Mouse (Mus musculus): Measurements from ENCODE around the gene Vangl2. TPM values are rescaled to one million over a fixed set of nuclear protein-coding genes. Genes with fewer than 3 reads are reported as not detected.
A peak's percentile ranks its signal among the peaks of the same experiment; 100 is the strongest.

Vangl2 gene
- polyA plus RNA-seq, 1 experiment from 2014 or later = 18.4 TPM

- no peak overlapping the region for H3K4me3 ChIP-seq (ENCODE audit: low read depth, low read length)
- no peak overlapping the region for H3K27ac ChIP-seq (ENCODE audit: low read length)
- H3K4me1 ChIP-seq (ENCODE audit: control insufficient read depth, insufficient read depth, low read length) = no peaks in the 10 kb centered on the region
- no peaks in the 10 kb centered on the region for H3K9me3 ChIP-seq (ENCODE audit: control insufficient read depth, low read depth, low read length)
- peaks cover 18% of the 10 kb centered on the region for H3K36me3 ChIP-seq (ENCODE audit: control insufficient read depth, insufficient read depth, low read length)
- no peak for ATAC-seq (ENCODE audit: insufficient number of reproducible peaks, insufficient read depth, low FRiP score, low read depth)
- 34% methylated on average over 8 of the region's 8 CpGs for WGBS
- H3K27me3 ChIP-seq (ENCODE audit: control insufficient read depth, insufficient read depth, low read length) = no peaks in the 10 kb centered on the region
- no peak overlapping the region for H3K4me2 ChIP-seq (replicated peaks; ENCODE audit: low read depth, low read length)
- H3K9ac ChIP-seq (replicated peaks; ENCODE audit: low read depth, low read length) = no peak overlapping the region
Observed at GRCm38 (mm10) chr1:172061217-172061616, 33.0 kb upstream of the Vangl2 start.

- H3K27me3 ChIP-seq (ENCODE audit: control insufficient read depth, insufficient read depth, low read length) = no peaks in the 10 kb centered on the region
- H3K4me1 ChIP-seq (ENCODE audit: control insufficient read depth, insufficient read depth, low read length) = no peaks in the 10 kb centered on the region
- ATAC-seq (ENCODE audit: insufficient number of reproducible peaks, insufficient read depth, low FRiP score, low read depth) = no peak
- no peak overlapping the region for H3K4me3 ChIP-seq (ENCODE audit: low read depth, low read length)
- no peak overlapping the region for H3K27ac ChIP-seq (ENCODE audit: low read length)
- no peak overlapping the region for H3K4me2 ChIP-seq (replicated peaks; ENCODE audit: low read depth, low read length)
- 50% methylated on average over 4 of the region's 4 CpGs for whole genome bisulfite sequencing
- H3K36me3 ChIP-seq (ENCODE audit: control insufficient read depth, insufficient read depth, low read length) = peaks cover 13% of the 10 kb centered on the region
- H3K9ac ChIP-seq (replicated peaks; ENCODE audit: low read depth, low read length) = no peak overlapping the region
- H3K9me3 ChIP-seq (ENCODE audit: control insufficient read depth, low read depth, low read length) = no peaks in the 10 kb centered on the region
Observed at GRCm38 (mm10) chr1:172060659-172061058, 32.4 kb upstream of the Vangl2 start.

GRCm38 (mm10) chr1:172058874-172059273, 30.6 kb upstream of the Vangl2 start:
- Histone ChIP-seq H3K4me3 (ENCODE audit: low read depth, low read length) (no peak overlapping the region), H3K9ac (replicated peaks; ENCODE audit: low read depth, low read length) (no peak overlapping the region), H3K4me2 (replicated peaks; ENCODE audit: low read depth, low read length) (no peak overlapping the region), H3K4me1 (ENCODE audit: control insufficient read depth, insufficient read depth, low read length) (peaks cover under 1% of the 10 kb centered on the region; the same call in 1 of the 2 replicates), H3K9me3 (ENCODE audit: control insufficient read depth, low read depth, low read length) (no peaks in the 10 kb centered on the region), H3K36me3 (ENCODE audit: control insufficient read depth, insufficient read depth, low read length) (no peaks in the 10 kb centered on the region), H3K27ac (ENCODE audit: low read length) (no peak overlapping the region), H3K27me3 (ENCODE audit: control insufficient read depth, insufficient read depth, low read length) (peaks cover 7% of the 10 kb centered on the region; the same call in 1 of the 2 replicates)
- 64% methylated on average over 7 of the region's 7 CpGs for WGBS
- no peak for ATAC-seq (ENCODE audit: insufficient number of reproducible peaks, insufficient read depth, low FRiP score, low read depth)

- no peaks in the 10 kb centered on the region for H3K36me3 ChIP-seq (ENCODE audit: control insufficient read depth, insufficient read depth, low read length)
- H3K9ac ChIP-seq (replicated peaks; ENCODE audit: low read depth, low read length) = no peak overlapping the region
- no peak overlapping the region for H3K4me2 ChIP-seq (replicated peaks; ENCODE audit: low read depth, low read length)
- H3K4me1 ChIP-seq (ENCODE audit: control insufficient read depth, insufficient read depth, low read length) = peaks cover 6% of the 10 kb centered on the region; the same call in 1 of the 2 replicates
- ATAC-seq (ENCODE audit: insufficient number of reproducible peaks, insufficient read depth, low FRiP score, low read depth) = no peak
- no peaks in the 10 kb centered on the region for H3K9me3 ChIP-seq (ENCODE audit: control insufficient read depth, low read depth, low read length)
- H3K4me3 ChIP-seq (ENCODE audit: low read depth, low read length) = no peak overlapping the region
- peaks cover 11% of the 10 kb centered on the region; the same call in 1 of the 2 replicates for H3K27me3 ChIP-seq (ENCODE audit: control insufficient read depth, insufficient read depth, low read length)
- H3K27ac ChIP-seq (ENCODE audit: low read length) = no peak overlapping the region
- 73% methylated on average over 6 of the region's 6 CpGs for WGBS
Observed at GRCm38 (mm10) chr1:172058321-172058720, 30.1 kb upstream of the Vangl2 start.

GRCm38 (mm10) chr1:172057491-172057921, 29.3 kb upstream of the Vangl2 start, which contains the start of gene Nhlh1:
Nhlh1 (minus strand) TSS chr1:172057573.
- H3K4me1 ChIP-seq (ENCODE audit: control insufficient read depth, insufficient read depth, low read length) = peaks cover 6% of the 10 kb centered on the region; the same call in 1 of the 2 replicates
- no peak for ATAC-seq (ENCODE audit: insufficient number of reproducible peaks, insufficient read depth, low FRiP score, low read depth)
- 45% methylated on average over 2 of the region's 2 CpGs for WGBS
- peaks cover 14% of the 10 kb centered on the region for H3K27me3 ChIP-seq (ENCODE audit: control insufficient read depth, insufficient read depth, low read length)
- no peak within 1 kb of the TSS for H3K27ac ChIP-seq (ENCODE audit: low read length)
- H3K4me2 ChIP-seq (replicated peaks; ENCODE audit: low read depth, low read length) = no peak within 1 kb of the TSS
- H3K9me3 ChIP-seq (ENCODE audit: control insufficient read depth, low read depth, low read length) = no peaks in the 10 kb centered on the region
- H3K36me3 ChIP-seq (ENCODE audit: control insufficient read depth, insufficient read depth, low read length) = no peaks in the 10 kb centered on the region
- no peak within 1 kb of the TSS for H3K9ac ChIP-seq (replicated peaks; ENCODE audit: low read depth, low read length)
- no peak within 1 kb of the TSS for H3K4me3 ChIP-seq (ENCODE audit: low read depth, low read length)

- no peak overlapping the region for H3K27ac ChIP-seq (ENCODE audit: low read length)
- H3K27me3 ChIP-seq (ENCODE audit: control insufficient read depth, insufficient read depth, low read length) = peaks cover 14% of the 10 kb centered on the region
- no peaks in the 10 kb centered on the region for H3K9me3 ChIP-seq (ENCODE audit: control insufficient read depth, low read depth, low read length)
- H3K36me3 ChIP-seq (ENCODE audit: control insufficient read depth, insufficient read depth, low read length) = no peaks in the 10 kb centered on the region
- ATAC-seq (ENCODE audit: insufficient number of reproducible peaks, insufficient read depth, low FRiP score, low read depth) = no peak
- no peak overlapping the region for H3K4me3 ChIP-seq (ENCODE audit: low read depth, low read length)
- 74% methylated on average over 4 of the region's 4 CpGs for WGBS
- H3K4me1 ChIP-seq (ENCODE audit: control insufficient read depth, insufficient read depth, low read length) = peaks cover 6% of the 10 kb centered on the region; the same call in 1 of the 2 replicates
- H3K9ac ChIP-seq (replicated peaks; ENCODE audit: low read depth, low read length) = no peak overlapping the region
- H3K4me2 ChIP-seq (replicated peaks; ENCODE audit: low read depth, low read length) = no peak overlapping the region
Observed at GRCm38 (mm10) chr1:172056251-172056650, 28.0 kb upstream of the Vangl2 start.

GRCm38 (mm10) chr1:172053541-172054440, 25.5 kb upstream of the Vangl2 start:
- Histone ChIP-seq H3K4me3 (ENCODE audit: low read depth, low read length) (peak overlapping the region; percentile 25), H3K27ac (ENCODE audit: low read length) (no peak overlapping the region), H3K27me3 (ENCODE audit: control insufficient read depth, insufficient read depth, low read length) (peaks cover 14% of the 10 kb centered on the region), H3K4me2 (replicated peaks; ENCODE audit: low read depth, low read length) (peak overlapping the region; percentile 54), H3K9me3 (ENCODE audit: control insufficient read depth, low read depth, low read length) (no peaks in the 10 kb centered on the region), H3K36me3 (ENCODE audit: control insufficient read depth, insufficient read depth, low read length) (no peaks in the 10 kb centered on the region), H3K9ac (replicated peaks; ENCODE audit: low read depth, low read length) (no peak overlapping the region), H3K4me1 (ENCODE audit: control insufficient read depth, insufficient read depth, low read length) (peaks cover 6% of the 10 kb centered on the region; the same call in 1 of the 2 replicates)
- 3% methylated on average over 42 of the region's 42 CpGs for WGBS
- no peak for ATAC-seq (ENCODE audit: insufficient number of reproducible peaks, insufficient read depth, low FRiP score, low read depth)

- Histone ChIP-seq H3K4me3 (ENCODE audit: low read depth, low read length) (no peak overlapping the region), H3K36me3 (ENCODE audit: control insufficient read depth, insufficient read depth, low read length) (no peaks in the 10 kb centered on the region), H3K4me2 (replicated peaks; ENCODE audit: low read depth, low read length) (no peak overlapping the region), H3K27ac (ENCODE audit: low read length) (no peak overlapping the region), H3K27me3 (ENCODE audit: control insufficient read depth, insufficient read depth, low read length) (peaks cover 14% of the 10 kb centered on the region), H3K4me1 (ENCODE audit: control insufficient read depth, insufficient read depth, low read length) (peaks cover 6% of the 10 kb centered on the region; the same call in 1 of the 2 replicates), H3K9me3 (ENCODE audit: control insufficient read depth, low read depth, low read length) (no peaks in the 10 kb centered on the region), H3K9ac (replicated peaks; ENCODE audit: low read depth, low read length) (no peak overlapping the region)
- WGBS = 11% methylated on average over 10 of the region's 10 CpGs
- ATAC-seq (ENCODE audit: insufficient number of reproducible peaks, insufficient read depth, low FRiP score, low read depth) = no peak
Observed at GRCm38 (mm10) chr1:172052766-172053279, 24.6 kb upstream of the Vangl2 start.

Data from stomach, embryonic 14.5 days (tissue).